Mouse (Mus musculus) E14TG2a.4 (cell line): ENCODE measurements around the gene Ets1.

Experiments used
- CTCF ChIP-seq: conservative IDR thresholded peaks from 2 replicates; pipeline ENCODE4 v1.5.1; 2014; ENCODE audit warnings: low read length
- NANOG ChIP-seq: IDR thresholded peaks from 2 replicates; pipeline ENCODE4 v1.6.1; 2014; ENCODE audit warnings: borderline replicate concordance, low read length, mixed read lengths

DNA sequence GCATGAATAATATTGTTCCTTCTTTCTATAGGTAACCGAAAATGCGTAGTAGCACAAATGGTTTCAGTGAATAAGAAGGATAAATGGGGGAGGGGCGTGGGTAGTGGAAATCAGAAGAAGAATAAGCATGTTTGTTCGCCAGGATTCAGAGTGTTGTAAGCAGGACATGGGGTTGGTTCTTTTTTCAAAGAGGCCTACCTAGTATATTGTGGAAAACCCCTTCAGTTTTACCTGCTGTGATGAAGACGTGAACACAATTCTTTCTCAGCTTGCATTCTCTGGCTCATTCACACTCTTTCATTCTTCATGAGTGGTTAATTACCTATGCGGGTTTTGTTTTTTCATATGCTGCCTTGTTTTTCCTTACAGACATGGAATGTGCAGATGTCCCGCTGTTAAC, 92.3 kb downstream of the Ets1 start:
- TF ChIP-seq CTCF: no peak
- no peak for TF ChIP-seq NANOG
